Mouse (Mus musculus) kidney, postnatal 36 days (tissue): ENCODE data around the gene Lipm.

Experiments used
- DNase-seq, 2 experiments: peaks; one replicate each; pipeline ENCODE4 v3.0.0; 2021 to 2022; ENCODE audit warnings: mixed read lengths in 2 of 2

Gene Lipm

DNA sequence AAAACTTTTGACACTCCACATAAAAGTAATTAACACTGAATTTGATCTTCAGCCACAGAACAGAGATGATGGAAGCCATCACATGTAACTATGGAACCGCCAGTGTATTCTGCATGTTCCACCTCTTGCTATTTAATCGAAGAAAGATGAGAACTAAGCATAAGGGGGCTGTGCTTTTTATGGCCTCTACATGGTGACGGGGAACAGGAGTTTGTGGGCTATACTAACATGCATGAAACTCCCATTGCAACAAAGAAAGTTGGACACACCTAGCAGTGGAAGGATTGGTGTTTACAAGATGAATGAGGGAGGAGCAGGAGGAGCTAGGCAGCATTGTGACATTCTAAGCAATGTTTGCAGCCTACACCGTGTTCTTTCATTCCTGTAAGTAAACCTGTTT, at the start of gene Lipm:
TSS of gene Lipm (plus strand) at position 301 of the 400 bp plus-strand sequence.
- DNase-seq: no peak

DNA sequence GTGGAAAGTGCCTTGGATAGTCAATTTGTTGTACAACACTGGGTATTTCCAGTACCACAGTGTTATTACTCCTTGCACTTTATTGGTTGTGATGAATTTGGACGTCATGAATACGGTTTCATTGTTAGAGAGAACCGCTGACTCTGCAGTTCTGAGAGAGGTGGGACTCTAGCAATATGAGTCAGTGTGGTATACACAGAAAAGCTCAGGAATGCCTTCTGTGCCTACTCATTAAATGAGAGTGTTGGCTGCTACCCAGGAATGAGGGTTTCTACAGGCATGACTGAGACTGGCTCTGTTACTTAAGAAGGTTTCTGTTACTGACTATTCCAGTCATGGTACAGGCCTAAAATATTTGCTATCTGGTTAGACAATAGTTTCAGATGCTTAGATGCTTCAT, 49.2 kb upstream of the Lipm start:
- peak in 1 of 2 experiments; percentile 4 for DNase-seq

DNA sequence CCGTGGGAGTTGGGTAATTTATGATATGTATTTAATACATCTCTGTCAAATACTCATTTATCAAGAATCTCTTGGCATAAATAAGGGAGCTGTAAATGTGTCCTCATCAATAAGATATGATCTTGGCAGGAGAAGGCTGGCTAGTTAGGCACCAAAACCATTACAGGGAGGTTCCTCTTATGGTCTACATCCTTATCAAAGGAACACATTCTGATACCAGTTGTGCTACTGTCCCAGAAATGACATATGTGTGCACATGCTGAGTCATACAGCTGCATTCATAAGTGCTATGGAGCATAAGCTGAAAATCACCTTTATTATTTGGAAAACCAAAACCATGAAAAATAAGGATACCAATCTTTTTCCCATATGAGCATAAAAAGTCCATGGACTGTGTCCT, 37.2 kb upstream of the Lipm start:
- DNase-seq: no peak

DNA sequence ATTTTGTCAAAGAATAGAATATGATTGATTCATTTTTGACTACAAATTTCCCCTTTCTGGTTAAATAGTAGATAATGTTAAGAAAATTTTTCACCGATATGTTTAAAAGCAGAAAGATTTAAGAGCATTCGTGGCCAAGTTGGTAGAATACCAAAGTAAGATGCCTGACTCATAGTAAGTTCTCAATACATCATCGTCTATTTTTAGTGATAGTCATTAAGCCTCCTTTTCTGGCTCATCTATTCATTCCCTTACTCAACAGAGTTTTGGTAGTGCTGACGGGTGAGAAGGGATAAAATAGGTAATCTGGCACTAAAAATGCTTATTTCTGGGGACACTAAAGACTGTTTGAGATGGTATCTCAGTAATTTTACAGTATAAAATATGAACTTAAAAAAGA, 36.7 kb upstream of the Lipm start:
- no peak for DNase-seq

DNA sequence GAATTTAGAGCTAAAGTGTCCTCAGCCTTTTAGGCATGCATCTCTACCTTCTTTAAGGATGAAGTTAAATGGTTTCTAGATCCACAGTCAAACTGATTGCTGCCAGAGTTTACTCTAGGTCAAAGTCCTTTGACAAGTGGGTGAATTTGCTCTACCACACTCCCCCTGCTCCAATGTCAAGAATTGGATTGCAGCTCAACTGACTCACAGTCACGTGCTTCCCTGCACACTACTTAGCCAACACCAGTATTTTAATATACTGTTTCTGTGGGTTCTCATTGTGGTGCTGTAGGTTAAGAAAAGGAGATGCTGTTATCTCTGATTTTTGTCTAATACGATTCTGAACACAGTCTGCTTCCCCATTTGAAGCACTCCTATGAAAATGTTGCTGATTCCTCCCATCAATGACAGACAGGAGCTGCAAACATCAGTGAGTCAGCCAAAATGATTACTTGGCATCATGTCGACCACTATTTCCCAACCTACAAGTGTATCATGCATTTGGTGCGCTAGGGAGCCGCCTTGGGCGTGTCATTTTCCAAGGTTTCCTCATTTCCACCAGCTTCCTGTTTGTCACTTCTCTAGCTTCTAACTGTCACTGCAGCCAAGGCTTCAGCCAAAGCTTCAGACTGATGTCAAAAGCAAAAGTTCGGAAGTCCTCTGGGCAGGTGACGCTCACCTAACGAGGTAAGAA, 33.8 kb upstream of the Lipm start, which contains the start of gene Lipn:
TSS of gene Lipn (plus strand) at position 580 of the 694 bp plus-strand sequence.
- DNase-seq: no peak

DNA sequence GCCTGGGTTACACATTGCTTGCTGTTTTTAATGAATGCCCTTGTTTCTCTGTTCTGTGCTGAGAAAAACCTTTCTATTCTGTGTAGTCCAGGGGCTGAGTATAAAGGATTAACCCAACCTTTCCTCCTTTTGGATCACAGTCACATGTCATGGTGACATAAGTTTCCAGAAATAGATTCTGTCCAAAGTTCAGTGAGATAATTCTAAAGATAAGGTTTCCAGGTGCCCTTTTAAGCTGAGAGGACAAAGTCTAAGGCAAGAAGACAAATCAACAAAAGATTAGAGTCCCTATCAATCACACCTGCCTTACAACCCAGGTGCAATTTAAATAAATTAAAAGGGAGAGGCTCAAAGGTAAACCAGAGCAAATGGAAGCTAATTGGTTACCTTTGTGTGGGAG, 26.5 kb upstream of the Lipm start:
- DNase-seq: no peak

DNA sequence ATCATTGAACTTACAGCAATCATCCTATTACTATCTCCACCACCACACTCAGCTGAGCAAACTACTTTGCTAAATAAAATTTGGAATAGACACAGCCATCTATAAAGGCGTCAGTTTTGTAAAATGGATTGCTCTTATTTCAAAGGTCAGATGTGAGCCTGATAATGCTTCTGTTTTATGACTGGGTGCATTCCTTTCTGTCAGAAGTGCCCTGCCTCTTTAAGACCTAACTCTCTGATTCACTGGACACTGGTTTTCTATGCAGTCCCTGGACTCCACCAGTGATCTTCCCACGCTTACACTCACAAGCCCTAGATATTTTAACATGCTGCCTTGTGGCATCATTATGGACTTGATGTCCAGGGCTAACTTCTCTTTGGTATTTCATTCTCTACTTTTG, 22.6 kb upstream of the Lipm start:
- no peak for DNase-seq

DNA sequence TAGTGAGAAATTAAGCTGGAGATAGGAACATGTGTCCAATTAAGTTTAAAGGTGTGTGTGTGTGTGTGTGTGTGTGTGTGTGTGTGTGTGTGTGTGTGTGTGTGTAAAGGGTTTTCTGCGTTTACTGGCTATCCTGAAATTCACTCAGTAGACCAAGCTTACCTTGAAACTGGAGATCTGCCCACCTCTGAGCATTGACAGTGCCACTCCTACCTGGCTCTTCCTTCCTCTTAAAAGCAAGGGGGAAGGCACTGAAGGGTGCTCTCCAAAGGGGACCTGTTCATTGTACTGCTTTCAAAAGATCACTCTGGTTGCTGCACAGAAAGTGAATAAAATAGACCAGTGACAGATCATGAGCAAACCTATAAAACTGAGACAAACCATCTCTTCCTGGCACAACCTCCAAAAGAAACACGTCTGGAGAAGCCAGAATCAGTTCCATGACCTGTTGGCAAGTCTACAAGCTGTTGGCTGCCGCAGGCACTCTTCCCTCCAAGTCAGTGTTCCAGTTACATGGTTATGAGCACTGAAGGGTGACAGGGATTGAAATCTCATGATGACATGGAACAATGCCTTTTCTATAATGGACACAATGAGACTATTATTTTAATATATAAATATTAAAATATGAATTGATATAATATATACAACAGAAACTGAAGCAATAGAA, 11.6 kb upstream of the Lipm start:
- peak; percentile 37 to 60 for DNase-seq

DNA sequence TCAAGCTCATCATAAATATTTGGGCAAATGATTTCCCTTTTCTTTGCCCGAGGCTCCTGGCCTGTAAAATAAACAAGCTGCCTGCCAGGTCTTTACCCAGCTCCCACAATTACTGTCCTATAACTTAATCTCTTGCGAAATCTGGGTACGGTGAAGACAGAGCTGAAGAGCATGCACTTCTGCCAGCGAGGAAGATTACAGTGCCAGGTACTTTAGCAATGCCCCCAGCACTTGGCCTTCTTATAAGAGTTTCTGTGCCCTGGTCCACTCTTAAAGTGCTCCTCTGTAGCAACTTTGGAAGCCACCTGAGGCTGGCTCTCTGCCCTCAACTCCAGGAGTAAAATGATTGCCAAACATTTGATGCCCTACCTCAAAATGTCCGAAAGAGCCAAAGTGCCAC, 5.4 kb upstream of the Lipm start:
- no peak for DNase-seq

DNA sequence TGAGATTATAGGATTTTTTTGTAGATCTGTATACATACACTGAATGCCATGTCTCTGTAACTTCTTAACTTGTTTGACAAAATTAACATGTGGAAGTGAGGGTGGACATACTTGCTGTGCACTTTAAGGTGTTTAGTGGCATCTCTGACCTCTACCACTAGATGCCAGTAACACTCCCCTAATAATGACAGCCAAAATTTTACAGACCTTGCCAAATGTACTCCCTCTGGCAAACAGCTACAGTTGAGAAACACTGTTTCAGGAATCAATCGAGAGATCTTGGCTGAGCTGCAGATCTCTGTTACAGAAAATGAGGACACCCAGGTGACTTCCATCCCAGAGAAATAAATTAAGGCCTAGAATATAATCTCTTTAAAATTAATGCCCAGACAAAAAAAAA, 4.5 kb upstream of the Lipm start:
- DNase-seq: no peak

DNA sequence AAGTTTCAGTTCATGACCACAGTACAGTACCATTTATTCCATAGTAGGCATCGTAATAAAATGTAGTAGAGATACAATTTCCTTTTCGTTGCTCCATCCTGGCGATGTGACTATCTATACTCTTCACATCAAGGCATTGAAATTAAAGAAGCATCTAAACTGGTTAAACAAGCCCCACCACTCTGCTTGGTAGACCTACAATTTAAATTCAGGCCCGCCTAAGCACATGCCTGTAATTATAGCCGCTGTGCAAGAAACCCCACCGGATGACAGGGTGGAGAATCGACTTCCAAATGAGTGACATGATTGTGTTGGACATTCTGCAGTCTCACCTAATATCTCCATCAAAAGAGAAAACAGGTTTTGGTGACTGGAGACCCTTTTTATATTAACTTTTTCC, 1.2 kb downstream of the Lipm start:
- DNase-seq: no peak

DNA sequence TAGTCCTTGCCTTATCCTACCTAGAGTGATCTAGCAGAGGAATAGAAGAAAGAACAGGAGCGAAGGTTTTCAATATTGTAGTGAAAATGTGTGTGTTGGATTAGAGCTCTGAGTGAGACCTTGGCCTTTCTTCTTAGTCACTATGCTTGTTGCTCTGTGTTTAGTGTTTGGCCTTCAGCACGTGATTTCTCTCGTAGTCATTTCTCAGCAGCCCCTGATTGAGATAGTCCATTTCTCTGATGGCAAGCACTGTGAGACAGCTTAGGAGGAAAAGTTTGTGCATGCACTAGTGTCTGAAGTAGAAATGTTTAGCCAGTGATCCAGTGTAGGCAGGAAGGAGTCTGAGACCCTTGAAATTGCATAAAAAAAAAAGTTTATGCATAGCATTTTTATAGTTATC, 4.1 kb downstream of the Lipm start:
- no peak for DNase-seq

DNA sequence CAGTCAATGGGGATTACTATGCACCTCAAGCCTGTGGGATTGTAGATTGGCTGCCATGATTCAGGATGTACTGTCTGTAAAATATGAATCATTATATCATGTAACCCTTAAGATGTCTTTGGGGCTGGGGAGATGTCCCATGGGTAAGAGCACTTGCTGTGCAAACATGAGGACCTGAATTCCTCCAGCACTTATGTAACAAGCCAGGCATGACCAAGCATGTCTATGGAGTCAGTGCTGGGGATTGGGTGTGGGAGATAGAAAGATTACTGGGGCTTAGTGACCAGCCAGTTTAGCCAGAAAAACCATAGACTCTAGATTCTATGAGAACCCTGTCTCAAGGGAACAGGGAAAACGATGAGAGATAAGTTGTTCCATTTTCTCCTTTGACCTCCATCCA, 18.4 kb downstream of the Lipm start:
- DNase-seq: no peak

DNA sequence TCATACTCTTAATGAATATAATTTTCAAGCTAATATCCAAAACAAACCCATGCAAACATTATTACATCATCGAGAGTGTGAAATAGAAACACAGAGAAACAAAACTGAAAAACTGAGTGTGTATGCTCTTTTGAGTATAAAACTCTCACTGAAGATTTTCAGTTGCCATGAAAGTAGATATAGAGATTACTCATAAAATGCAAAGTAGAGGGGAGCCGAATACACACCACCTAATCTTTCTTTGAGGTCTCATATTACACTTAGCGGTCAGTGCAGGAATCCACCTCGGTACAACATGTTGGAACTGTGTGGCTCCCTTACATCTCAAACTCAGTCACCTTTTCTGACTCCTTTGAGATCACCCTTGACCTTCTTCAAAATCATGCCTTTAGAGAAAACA, 18.9 kb downstream of the Lipm start:
- no peak for DNase-seq

DNA sequence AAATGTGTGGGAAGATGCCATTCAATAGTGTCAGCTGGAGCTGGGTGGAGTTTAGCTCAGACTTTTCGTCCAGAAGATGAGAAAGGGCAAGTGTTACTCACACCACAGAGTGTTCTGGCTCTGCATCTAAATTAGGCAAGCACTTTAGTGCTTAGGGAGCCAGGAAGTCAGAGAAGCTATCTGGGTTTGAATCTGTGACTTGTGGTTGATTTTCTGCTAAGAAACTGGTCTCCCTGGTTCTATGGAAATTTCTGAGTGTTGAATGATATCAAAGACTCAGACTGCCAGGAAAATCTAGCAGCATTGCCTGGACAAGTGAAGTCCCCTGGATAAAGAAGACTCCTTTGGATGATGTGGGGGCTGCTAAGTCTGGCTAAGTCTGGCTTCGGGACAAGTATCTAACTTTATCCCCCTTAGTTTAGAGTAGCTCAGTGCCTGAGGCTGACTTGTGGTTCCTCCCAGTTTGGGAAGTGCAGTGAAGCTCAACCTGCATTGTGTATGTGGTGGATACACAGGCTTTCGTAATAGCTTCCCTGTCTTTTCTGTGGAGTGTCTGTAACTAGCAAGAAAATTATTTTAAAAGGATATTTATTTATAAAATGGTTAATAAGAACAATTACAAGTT, 19.5 kb downstream of the Lipm start:
- no peak for DNase-seq

DNA sequence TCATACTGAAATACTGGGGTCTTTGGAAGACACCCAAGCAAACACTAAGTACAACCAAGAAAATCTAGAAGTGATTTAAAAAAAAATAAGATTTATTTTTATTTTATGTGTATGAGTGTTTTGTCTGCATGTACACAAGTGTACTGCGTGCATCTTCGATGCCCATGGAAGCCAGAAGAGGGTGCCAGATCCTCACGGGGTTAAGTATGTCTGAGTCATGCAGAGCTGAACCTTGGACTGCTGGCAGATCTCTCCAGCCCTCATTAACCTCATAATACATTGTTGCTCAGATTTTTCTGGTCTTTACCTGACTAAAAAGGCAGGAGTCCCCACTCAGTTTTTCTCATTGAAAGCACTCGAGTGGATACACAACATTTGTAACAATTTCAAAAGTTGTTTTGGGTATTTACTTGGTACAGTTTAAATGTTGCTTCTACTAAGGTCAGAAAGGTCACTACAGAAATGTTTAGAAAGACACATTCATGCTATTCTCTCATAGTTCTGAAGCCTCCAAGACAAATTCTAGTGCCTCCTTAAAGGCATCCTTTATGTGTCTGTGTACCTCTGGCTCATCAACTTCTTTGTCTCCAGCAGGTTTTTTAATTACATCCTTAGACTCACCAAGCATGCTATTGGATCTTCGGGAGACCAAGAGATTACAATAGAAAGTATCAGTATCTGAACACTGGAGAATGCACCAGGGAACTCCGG, 38.1 kb downstream of the Lipm start:
- DNase-seq: peak; percentile 31 to 64

DNA sequence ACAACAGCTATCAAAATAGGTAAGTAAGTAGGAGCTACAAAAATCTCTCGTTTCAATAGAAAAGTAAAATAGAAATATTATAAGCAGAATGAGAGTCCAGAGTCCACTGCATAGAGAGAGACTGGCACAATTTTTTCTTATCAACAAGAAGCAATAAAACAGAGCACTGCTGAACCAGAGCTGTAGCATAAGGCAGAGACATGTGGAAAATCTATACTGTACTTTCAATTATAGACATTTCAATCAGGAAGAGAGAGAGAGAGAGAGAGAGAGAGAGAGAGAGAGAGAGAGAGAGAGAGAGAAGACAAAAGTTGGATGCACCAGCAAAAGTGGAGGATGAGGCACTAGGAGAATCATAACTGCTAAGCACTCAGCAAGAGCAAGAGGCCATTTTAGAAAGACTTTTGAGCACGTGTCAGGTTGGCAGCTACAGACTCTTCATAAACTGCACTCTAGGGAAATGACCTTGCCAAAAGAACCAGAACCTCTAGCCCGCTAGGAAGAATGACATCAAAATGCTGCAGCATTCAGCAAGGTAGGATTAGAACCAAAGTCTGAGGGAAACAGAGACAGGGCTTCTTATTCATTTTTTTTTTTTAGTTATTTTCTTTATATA, 38.8 kb downstream of the Lipm start:
- DNase-seq: no peak

DNA sequence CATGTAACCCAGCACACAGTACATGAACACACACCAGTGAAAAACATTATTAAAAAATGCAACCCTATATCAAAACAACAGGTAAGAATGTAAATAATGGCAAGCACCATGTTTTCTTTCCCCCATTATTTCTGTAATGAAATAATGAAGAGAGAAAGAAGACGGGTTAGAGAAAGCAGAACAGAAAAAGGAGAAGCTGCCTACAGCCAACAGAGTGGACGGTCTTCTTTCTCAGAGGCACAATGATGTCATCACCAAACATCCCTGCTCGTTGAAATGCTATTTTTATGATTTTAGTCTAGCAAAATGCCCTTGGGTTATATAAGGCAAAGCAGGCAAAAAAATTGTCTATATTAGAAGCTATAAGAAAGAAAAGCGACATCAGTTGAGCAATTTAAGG, 47.7 kb downstream of the Lipm start:
- DNase-seq: no peak

DNA sequence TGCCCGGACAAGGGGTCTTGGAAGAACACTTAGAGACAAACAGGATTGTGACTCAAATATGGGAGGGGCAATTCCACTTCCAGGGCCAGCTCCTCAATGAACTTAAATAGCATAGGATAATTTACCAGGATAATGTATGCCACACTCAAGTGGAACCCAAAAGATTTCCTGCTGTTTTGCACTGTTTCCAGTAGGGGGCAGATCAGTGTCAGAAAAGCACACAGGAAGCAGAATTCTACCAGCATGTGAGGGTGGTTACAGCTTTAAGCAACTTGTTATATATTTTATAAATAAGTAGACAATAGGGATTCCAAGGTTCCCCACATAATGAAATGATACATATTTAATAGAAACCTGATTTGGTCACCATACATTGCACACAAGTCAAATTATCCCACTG, 51.2 kb downstream of the Lipm start:
- DNase-seq: peak in 1 of 2 experiments; percentile 10

DNA sequence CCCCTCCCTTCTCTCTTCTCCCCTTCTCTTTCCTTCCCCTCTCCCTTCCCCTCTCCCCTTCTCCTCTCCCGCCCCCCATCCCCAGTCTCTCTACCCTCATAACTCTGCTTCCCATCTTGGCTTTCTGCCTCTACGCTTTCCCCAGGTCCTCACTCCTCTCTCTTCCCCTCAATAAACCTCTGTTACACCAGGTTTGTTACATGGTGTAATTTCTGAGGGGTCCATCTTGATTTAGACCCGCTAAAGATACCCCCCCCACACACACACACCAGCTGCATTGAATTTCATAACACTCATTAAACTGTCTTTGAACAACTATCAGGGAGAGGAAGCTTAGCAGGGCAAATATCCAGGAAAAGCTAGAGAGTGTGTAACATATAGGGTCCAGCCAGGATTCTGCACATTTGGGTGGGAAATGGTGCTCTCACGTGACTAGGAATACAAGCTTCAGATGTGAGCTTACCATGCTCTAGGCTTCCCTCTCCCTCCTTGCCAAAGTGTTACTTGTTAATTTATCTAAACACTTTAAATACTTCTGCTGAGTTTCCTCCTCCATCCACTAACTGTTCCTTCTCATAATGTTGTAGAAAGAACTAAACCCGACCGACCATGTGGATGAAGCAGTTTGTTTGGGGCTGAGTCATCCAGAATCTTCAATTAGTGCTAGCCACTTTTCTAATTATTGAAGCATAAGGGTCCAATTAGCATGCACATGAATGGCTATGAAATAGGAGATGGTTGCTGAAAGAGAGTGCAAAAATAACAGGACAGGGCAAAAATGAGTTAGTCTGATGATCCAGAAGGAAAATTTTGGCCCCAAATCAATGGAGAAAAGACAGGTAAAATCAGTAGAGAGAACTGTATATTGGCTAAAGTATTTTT, 52.8 kb downstream of the Lipm start:
- no peak for DNase-seq

DNA sequence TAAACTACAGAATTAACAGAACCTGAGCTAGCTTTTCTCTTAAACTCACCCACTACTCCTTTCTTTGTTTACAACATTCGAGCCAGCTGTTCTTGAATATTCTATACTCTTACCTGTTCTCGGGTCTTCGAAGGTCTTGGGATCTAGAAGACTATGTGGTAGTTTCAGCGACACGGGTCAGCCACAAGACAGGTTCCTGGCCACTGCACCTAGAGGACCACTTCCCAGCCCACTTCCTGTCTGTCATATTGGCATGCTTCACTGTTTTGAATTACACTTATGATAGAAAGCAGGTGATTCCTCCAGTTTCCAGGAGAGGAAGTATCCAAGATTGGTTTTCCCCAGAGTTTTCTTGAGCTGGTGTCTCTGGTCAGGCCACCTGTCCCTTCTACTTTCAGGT, 62.0 kb downstream of the Lipm start:
- no peak for DNase-seq

DNA sequence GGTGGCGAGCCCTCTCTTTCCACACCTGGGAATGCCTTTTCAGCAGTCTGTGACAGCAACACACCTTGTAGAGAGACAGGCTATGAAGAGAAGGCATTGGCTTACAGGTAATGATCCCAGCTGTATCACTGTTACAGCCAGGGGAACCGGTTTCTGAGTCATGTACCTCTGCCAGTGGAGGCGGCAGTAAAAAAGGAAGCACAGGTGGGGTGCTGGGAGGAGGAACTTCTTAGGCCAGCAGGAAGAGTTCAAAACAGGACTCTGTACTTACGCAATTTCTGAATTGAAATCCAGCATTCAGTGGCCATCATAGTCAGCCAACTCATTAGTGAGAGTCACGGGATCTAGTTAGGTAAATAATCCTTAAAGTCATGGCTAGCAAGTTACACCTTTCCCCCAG, 65.2 kb downstream of the Lipm start, which contains the start of gene Ankrd22:
TSS of gene Ankrd22 (minus strand) at position 163 of the 400 bp plus-strand sequence.
- peak in 1 of 2 experiments; percentile 4 for DNase-seq
